Mouse (Mus musculus) small intestine, adult 2 months (tissue): ENCODE results near the gene Ptprn2. TPM values are rescaled to one million over a fixed set of nuclear protein-coding genes. Genes with fewer than 3 reads are reported as not detected.

Source experiments
- H3K27ac ChIP-seq: fragments of 200-500 bp; 2 replicates; pipeline ENCODE4 v1.5.1; 2012; ENCODE audit warnings: low read depth, low read length, control low read depth, inconsistent platforms; ENCODE audit not compliant: insufficient read depth
- H3K27me3 ChIP-seq: fragments of 200-500 bp; 2 replicates; pipeline ENCODE4 v1.6.1; 2012; ENCODE audit warnings: mild to moderate bottlenecking, moderate library complexity, low read length, inconsistent platforms; ENCODE audit not compliant: control insufficient read depth, insufficient read depth
- H3K36me3 ChIP-seq: fragments of 200-500 bp; 2 replicates; pipeline ENCODE4 v1.6.1; 2012; ENCODE audit warnings: mild to moderate bottlenecking, low read length, control low read depth, inconsistent platforms; ENCODE audit not compliant: control insufficient read depth, insufficient read depth
- H3K4me1 ChIP-seq: fragments of 200-500 bp; 2 replicates; pipeline ENCODE4 v1.6.1; 2012; ENCODE audit warnings: low read length, inconsistent platforms, mixed read lengths; ENCODE audit not compliant: control insufficient read depth, insufficient read depth, insufficient read length
- H3K4me3 ChIP-seq: fragments of 200-500 bp; 2 replicates; pipeline ENCODE4 v1.5.1; 2012; ENCODE audit warnings: low read depth, mild to moderate bottlenecking, control low read depth, inconsistent platforms, low read length, moderate library complexity
- CTCF ChIP-seq: fragments of 200-500 bp; IDR thresholded peaks from 2 replicates; pipeline ENCODE4 v1.5.1; 2012; ENCODE audit warnings: low read depth, mild to moderate bottlenecking, control low read depth, inconsistent platforms, low read length, moderate library complexity, mixed read lengths; ENCODE audit not compliant: insufficient replicate concordance, insufficient read length; ENCODE audit errors: extremely low read depth
- POLR2A ChIP-seq: fragments of 200-500 bp; IDR thresholded peaks from 2 replicates; pipeline ENCODE4 v1.6.1; 2012; ENCODE audit warnings: low read depth, mild to moderate bottlenecking, control low read depth, inconsistent platforms, low read length, moderate library complexity
- WGBS: fragments of 180-500 bp; shearing (Covaris S2); methylation state at CpG from one replicate; pipeline ENCODE4 v1.1.7; 2018; 5-methylcytosine and 5-hydroxymethylcytosine counted together
- polyA plus RNA-seq: library from polyadenylated mRNA; depleted of rRNA; stranded (reverse); fragments of >200 nt; gene quantifications from 2 replicates; pipeline ENCODE4 v1.2.3, GENCODE M21; 2012

The Ptprn2 gene
- polyA plus RNA-seq, 1 experiment: 11.6 TPM

DNA sequence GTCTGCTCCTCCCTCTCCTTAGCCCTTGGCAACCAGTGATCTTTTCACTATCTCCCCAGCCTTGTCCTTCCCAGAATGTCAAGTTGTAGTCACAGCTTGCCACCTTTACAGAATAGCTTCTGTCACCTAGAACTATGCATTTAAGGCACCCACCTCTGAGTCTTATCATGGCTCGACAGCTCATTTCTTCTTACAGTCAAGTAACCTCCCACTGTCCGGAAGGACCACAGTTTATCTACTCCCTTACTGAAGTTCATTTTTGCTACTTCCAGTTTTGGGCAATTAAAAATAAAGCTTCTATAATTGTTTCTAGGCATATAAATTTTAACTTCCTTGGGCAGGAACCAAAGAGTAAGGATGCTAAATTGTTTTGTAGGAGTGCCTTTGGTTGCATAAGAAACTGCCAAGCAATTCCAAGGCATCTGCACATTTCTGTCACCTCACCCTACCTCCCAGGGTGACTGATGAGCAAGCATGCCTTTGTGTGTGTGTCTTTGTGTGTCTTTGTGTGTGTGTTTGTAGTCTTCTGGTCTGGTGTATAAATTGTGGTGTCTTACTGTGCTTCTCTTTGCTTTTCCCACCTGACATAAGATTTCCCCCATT, 516.1 kb downstream of the Ptprn2 start:
- H3K27me3 ChIP-seq: no peaks in the 10 kb centered on the region
- TF ChIP-seq POLR2A (no peak), CTCF (no peak)
- no peaks in the 10 kb centered on the region for H3K36me3 ChIP-seq
- WGBS: 81% methylated on average over 2 of the region's 2 CpGs
- no peak overlapping the region for H3K4me3 ChIP-seq
- no peaks in the 10 kb centered on the region for H3K4me1 ChIP-seq
- H3K27ac ChIP-seq: no peak overlapping the region

DNA sequence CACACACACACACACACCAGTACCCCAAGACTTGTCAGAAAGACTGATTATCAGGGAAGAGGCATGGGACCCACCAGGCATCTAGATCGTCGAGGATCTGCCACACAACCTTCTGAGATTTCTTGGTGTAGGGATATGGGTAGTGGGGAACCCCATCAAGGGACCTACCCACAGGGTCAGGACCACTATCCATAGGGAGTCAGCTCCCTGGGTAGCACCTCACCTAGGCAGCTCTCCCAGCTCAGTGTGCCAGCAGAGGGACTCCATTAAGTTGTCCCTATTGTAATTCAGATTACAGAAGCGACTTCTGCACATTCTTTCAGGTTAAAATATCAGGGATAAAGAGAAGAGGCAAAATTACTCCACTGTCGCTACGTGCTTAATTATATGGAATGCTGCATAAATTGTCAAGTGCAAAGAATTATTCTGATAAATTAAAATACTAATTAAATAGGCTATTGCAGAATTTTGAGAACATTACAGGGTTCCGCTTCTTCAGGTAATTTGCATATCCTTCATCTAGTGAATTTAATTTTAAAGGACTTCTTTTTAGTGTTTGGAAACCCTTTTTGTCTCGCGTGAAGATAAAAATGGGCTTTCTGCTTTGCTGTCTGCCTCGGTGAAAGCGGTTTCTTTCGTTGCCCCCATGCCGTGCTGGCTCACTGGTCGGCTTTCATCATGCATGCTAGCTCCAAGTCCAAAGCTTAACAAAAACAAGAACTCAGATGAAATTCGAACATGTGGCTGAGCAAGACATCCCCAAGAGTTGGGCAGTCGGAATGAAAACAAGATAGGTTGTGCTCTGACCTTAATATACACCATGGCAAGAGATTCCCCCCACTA, 531.5 kb downstream of the Ptprn2 start:
- WGBS: 78% methylated on average over 15 of the region's 15 CpGs
- Histone ChIP-seq H3K4me3 (no peak overlapping the region), H3K27ac (no peak overlapping the region), H3K4me1 (no peaks in the 10 kb centered on the region), H3K27me3 (no peaks in the 10 kb centered on the region), H3K36me3 (no peaks in the 10 kb centered on the region)
- TF ChIP-seq CTCF (no peak), POLR2A (no peak)

DNA sequence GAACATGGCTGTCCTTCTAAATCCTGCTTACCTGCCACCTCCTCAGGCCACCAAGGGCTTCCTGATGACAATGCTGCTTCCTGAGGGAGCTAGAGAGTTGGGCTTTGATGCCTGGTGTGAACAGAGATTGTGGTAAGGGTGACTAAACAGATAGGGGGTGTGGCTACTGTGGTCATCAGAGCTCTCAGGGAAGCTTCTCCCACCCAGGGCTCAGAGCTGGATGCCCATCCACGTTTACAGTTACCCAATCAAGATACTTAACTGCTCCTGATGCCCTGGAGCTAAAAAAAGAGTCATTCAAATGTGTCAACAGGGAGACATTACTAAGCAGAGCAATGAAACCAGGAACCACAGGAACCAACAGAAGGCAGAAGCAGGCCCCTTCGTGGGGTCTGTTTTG, 532.4 kb downstream of the Ptprn2 start:
- Histone ChIP-seq H3K27me3 (no peaks in the 10 kb centered on the region), H3K4me3 (no peak overlapping the region), H3K36me3 (no peaks in the 10 kb centered on the region), H3K27ac (no peak overlapping the region), H3K4me1 (no peaks in the 10 kb centered on the region)
- TF ChIP-seq POLR2A: no peak
- no peak for TF ChIP-seq CTCF
- WGBS: 19% methylated on average over 2 of the region's 2 CpGs

DNA sequence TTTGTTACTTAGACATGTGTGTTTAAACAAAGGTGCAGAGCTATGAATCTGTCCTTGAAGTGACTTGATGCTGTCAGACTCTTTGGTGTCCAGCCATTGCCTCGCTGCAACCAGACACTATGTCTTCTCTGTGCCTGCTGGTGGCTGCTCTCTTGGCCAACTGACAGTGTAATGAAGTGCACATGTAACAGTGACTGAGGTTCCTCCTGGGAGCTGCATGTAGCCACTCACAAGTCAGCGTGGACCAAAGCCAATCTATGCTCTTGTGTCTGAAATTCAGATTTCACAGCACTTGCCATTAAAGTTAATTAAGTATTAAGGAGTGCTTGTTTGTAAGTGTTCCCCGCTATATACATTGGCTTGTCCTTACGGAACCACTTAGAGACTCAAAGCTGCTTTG, 537.7 kb downstream of the Ptprn2 start:
- Histone ChIP-seq H3K36me3 (no peaks in the 10 kb centered on the region), H3K4me1 (no peaks in the 10 kb centered on the region), H3K4me3 (no peak overlapping the region), H3K27ac (no peak overlapping the region), H3K27me3 (no peaks in the 10 kb centered on the region)
- WGBS: 79% methylated on average over 4 of the region's 4 CpGs
- TF ChIP-seq CTCF (no peak), POLR2A (no peak)

DNA sequence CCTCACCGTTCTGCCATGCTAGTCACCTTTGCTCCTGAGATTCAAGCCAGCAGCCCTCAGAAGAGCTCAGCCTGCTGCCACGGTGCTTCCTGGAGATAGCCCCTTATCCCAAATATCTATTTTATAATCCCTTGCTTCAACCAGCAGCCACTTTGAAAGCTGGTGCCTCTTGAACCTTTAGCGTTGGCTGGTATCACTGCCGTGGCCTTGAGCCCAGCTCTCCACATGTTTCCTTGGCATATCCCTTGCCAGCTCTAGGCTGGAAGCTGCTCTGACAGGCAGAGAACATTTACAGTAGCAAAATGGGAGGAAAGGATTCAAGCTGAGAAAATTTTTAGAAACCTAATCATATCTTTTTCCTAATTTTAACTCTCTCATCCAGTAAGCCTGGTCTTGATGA, 539.4 kb downstream of the Ptprn2 start:
- H3K4me1 ChIP-seq: no peaks in the 10 kb centered on the region
- no peaks in the 10 kb centered on the region for H3K27me3 ChIP-seq
- no peaks in the 10 kb centered on the region for H3K36me3 ChIP-seq
- H3K4me3 ChIP-seq: no peak overlapping the region
- H3K27ac ChIP-seq: no peak overlapping the region
- TF ChIP-seq CTCF: no peak
- TF ChIP-seq POLR2A: no peak
- 71% methylated on average over 4 of the region's 4 CpGs for WGBS

DNA sequence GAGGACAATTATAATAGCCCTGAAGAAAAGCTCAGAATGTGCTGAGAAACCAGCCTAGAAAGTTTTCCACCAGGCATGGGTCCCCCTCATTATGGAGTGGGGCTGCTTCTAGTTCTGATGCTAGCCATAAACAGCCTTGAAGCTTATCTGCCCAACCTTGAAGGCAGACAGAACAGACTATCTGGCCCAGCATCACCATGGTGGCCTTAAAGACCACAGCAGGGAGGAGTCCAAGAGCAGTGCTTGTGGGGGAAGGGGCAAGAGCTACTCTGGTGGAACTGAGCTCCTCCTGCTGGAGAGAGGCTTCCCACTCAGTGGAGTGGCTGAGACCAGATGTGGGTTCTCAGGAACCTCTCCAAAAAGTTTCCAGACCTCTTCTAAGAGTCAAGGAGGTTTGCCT, 540.2 kb downstream of the Ptprn2 start:
- H3K4me3 ChIP-seq: no peak overlapping the region
- H3K27ac ChIP-seq: no peak overlapping the region
- H3K36me3 ChIP-seq: no peaks in the 10 kb centered on the region
- H3K4me1 ChIP-seq: no peaks in the 10 kb centered on the region
- no peak for TF ChIP-seq CTCF
- no peak for TF ChIP-seq POLR2A
- H3K27me3 ChIP-seq: no peaks in the 10 kb centered on the region

DNA sequence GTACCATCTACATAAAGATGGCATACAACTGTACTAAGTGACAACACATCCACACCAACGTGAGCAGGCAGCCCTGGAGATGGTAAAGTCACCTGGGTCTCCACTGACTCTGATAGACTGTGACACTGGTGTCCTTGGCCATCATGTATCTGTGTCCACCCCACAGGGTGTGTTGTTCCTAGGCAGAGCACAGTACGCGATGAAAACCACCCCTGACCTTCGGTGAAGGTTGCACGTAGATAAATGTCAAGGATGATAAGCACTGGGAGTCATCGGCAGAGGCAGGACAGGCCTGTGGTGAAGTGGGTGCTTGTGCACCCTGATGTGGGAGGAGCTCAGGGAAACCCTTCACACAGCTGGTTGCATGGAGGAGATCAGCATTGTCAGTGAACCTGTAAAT, 541.8 kb downstream of the Ptprn2 start:
- 75% methylated on average over 6 of the region's 6 CpGs for WGBS
- H3K4me3 ChIP-seq: no peak overlapping the region
- TF ChIP-seq CTCF: no peak
- no peak for TF ChIP-seq POLR2A
- no peaks in the 10 kb centered on the region for H3K36me3 ChIP-seq
- H3K27me3 ChIP-seq: no peaks in the 10 kb centered on the region
- no peak overlapping the region for H3K27ac ChIP-seq
- H3K4me1 ChIP-seq: no peaks in the 10 kb centered on the region
